Mouse (Mus musculus) liver, postnatal 0 days (tissue): ENCODE measurements at regions not wholly inside any gene's neighbourhood (a gene's known extent, or its start where the extent isn't known, plus 50 kb on each side); places are given as distances from the start of the nearest gene placed in this dataset.

ENCODE experiments used
- CTCF ChIP-seq: sonication (generic); IDR thresholded peaks from 2 replicates; pipeline ENCODE4 v1.5.1; 2016; ENCODE audit warnings: antibody characterized with exemption, low read depth
- EP300 ChIP-seq: IDR thresholded peaks from 2 replicates; pipeline ENCODE4 v1.6.1; 2016; ENCODE audit warnings: antibody characterized with exemption, low read depth, mild to moderate bottlenecking

DNA sequence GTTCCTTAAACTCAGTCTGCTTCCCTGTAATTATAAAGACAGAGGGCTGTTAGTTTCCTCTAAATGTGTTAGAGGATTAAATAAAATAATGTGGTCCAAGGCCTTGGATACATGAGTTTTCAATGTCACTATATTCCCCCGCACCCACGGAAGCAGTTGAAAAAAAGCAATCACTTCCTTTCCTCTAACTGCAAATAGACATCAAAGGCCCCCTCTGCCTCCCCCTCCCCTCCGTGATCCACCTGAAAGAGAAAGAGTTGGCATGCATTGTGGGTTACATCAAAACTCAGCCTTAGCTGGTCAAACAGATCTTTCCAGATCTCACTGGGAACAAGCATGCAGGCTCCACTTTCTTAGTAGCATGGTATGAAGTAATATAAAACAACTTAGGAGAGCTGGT, 479.2 kb downstream of the Tns1 start:
- TF ChIP-seq CTCF (no peak), EP300 (no peak)
